Mouse (Mus musculus) heart, adult 2 months (tissue): ENCODE measurements around the gene Pygl.
A peak's percentile ranks its signal among the peaks of the same experiment; 100 is the strongest.

Experiments used
- CTCF ChIP-seq: fragments of 200-600 bp; IDR thresholded peaks from 2 replicates; pipeline ENCODE4 v1.8.1; 2022; ENCODE audit warnings: antibody characterized with exemption, mild to moderate bottlenecking, moderate library complexity
- EP300 ChIP-seq: fragments of 200-500 bp; IDR thresholded peaks from 2 replicates; pipeline ENCODE4 v1.6.1; 2011; ENCODE audit warnings: low read depth, low read length, control low read depth; ENCODE audit not compliant: insufficient read depth
- POLR2A ChIP-seq: fragments of 200-500 bp; IDR thresholded peaks from 2 replicates; pipeline ENCODE4 v1.6.1; 2011; ENCODE audit warnings: mild to moderate bottlenecking, low read depth, low read length, control low read depth; ENCODE audit not compliant: insufficient read depth

DNA sequence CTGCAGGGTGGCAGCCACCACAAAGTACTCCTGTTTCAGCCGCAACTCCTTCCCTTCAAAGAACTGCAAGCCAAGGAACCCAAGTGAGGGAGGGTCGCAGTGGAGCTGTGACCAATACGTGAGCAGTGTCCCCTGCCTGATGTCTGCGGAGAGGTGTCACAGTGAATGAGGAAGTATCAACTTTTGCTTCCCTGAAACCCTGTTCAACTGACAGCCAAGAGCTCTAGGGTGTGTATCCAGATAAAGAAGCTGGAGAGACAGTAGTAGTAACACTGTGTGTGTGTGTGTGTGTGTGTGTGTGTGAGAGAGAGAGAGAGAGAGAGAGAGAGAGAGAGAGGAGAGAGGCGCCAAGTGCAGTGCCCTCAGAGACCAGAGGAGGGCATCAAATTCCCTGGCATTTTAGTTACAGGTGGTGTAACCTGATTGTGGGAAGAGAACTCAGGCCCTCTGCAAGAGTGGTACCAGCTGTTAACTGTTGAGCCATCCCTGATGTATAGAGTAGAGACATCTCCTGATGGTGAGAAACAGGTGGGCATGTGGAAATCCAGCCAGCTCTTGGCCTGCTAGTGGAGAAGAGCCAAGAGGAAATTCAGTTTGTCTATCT lies 29.3 kb downstream of the Pygl start:
- TF ChIP-seq CTCF (0 out of 2 replicates have a peak, but pooled peaks have one; percentile 4), POLR2A (no peak), EP300 (no peak)
